Mouse (Mus musculus) thymus, postnatal 25 days (tissue): ENCODE measurements around the gene Dot1l.
A peak's percentile ranks its signal among the peaks of the same experiment; 100 is the strongest.

Experiments used
- DNase-seq: peaks from one replicate; pipeline ENCODE4 v3.0.0; 2022

Gene Dot1l

GRCm38 (mm10) chr10:80793803-80794202 is 38.8 kb downstream of the Dot1l start:
- no peak for DNase-seq

GRCm38 (mm10) chr10:80794750-80795149 is 39.7 kb downstream of the Dot1l start:
- no peak for DNase-seq

- DNase-seq = no peak
These were observed 41.4 kb downstream of the Dot1l start for GRCm38 (mm10) chr10:80796307-80796848.

- peak; percentile 40 for DNase-seq
These were observed 42.5 kb downstream of the Dot1l start for GRCm38 (mm10) chr10:80797186-80798149.

GRCm38 (mm10) chr10:80798150-80799006 is 43.4 kb downstream of the Dot1l start, which contains the start of the genes Sf3a2 and Plekhj1:
TSS of gene Sf3a2 (plus strand) at chr10:80798198.
TSS of gene Plekhj1 (minus strand) at chr10:80798626.
- peak; percentile 96 for DNase-seq

GRCm38 (mm10) chr10:80799070-80799566 is 44.1 kb downstream of the Dot1l start:
- DNase-seq = no peak

- DNase-seq = no peak
These were observed 47.4 kb downstream of the Dot1l start for GRCm38 (mm10) chr10:80802204-80802912.

- DNase-seq = no peak
These were observed 48.0 kb downstream of the Dot1l start for GRCm38 (mm10) chr10:80802996-80803395.

GRCm38 (mm10) chr10:80804340-80804739 is 49.3 kb downstream of the Dot1l start:
- no peak for DNase-seq

- DNase-seq = no peak
These were observed 49.9 kb downstream of the Dot1l start, which contains the start of gene Amh for GRCm38 (mm10) chr10:80804916-80805315. TSS of gene Amh (plus strand) at chr10:80805243.

GRCm38 (mm10) chr10:80805322-80805721 is 50.3 kb downstream of the Dot1l start:
- DNase-seq = no peak

- DNase-seq = peak; percentile 73
These were observed 50.9 kb downstream of the Dot1l start for GRCm38 (mm10) chr10:80805925-80806324.

GRCm38 (mm10) chr10:80806341-80807056 is 51.5 kb downstream of the Dot1l start:
- DNase-seq = no peak

- DNase-seq = peak; percentile 40
These were observed 52.1 kb downstream of the Dot1l start for GRCm38 (mm10) chr10:80807057-80807627.

- no peak for DNase-seq
These were observed 53.3 kb downstream of the Dot1l start for GRCm38 (mm10) chr10:80808099-80808984.

GRCm38 (mm10) chr10:80808985-80809632 is 54.1 kb downstream of the Dot1l start:
- DNase-seq = no peak

GRCm38 (mm10) chr10:80810084-80810483 is 55.1 kb downstream of the Dot1l start:
- no peak for DNase-seq

GRCm38 (mm10) chr10:80812391-80813041 is 57.5 kb downstream of the Dot1l start:
- no peak for DNase-seq

GRCm38 (mm10) chr10:80813366-80813765 is 58.4 kb downstream of the Dot1l start, which contains the start of gene Jsrp1:
TSS of gene Jsrp1 (minus strand) at chr10:80813498.
- no peak for DNase-seq
